Mouse (Mus musculus): ENCODE measurements at regions not wholly inside any gene's neighbourhood (a gene's known extent, or its start where the extent isn't known, plus 50 kb on each side); places are given as distances from the start of the nearest gene placed in this dataset.

DNA sequence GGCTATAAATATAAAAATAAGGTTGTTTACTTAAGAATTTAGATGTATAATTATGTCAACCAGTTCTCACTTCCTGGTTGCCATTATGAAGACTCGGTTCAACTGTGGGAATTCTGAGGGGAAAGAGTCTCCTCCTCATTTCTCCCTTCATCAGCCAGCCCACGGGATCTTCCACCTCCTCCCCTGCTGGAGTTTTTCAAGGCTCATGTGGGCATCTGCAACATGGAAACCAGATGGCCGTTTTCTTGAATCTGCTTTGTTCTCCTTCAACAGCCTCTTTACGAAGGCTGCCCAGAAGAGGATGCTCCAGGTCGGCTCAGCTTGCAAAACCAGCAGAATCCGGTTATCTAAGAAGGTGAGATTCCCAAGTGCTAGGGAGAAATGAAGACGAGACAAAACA is 269.0 kb upstream of the Pfn2 start:
- TF ChIP-seq CTCF (IDR thresholded peaks at IDR 0.05; ENCODE audit: low read depth, low read length) (no peak), POLR2A (IDR thresholded peaks at IDR 0.05; ENCODE audit: extremely low read depth, insufficient read depth, low read length) (no peak)

Data from liver, adult 2 months (tissue).